Mouse (Mus musculus): ENCODE measurements around the gene Ppef1.

GRCm38 (mm10) chrX:160598055-160598454 is 137.5 kb downstream of the Ppef1 start:
- TF ChIP-seq CTCF (conservative IDR thresholded peaks at IDR 0.05; ENCODE audit: low read length): no peak
- no peak for TF ChIP-seq NANOG (IDR thresholded peaks at IDR 0.05; ENCODE audit: borderline replicate concordance, low read length)
